In genomic region chr3:105958974-105959580, GRCm38 (mm10) we compare ENCODE assay signal across 1 mouse cellular context.
TF ChIP-seq lines count a peak whose summit lies in the region.

Gene Wdr77 (plus strand): TSS chr3:105959369.

TF ChIP-seq in CH12.LX, 34 proteins besides CTCF, POLR2A, EP300 and RAD21 (continued from another document):
- TF ChIP-seq IRF4 (IDR thresholded peaks at IDR 0.05; ENCODE audit: low read depth, low read length) (no peak; the same call in 1 of the 2 replicates), SMC3 (IDR thresholded peaks at IDR 0.05; ENCODE audit: low read depth, low read length) (no peak), USF2 (conservative IDR thresholded peaks at IDR 0.05; ENCODE audit: low read depth, low read length) (peak; percentile 43), ZMIZ1 (IDR thresholded peaks at IDR 0.05; ENCODE audit: low read depth, low read length) (peak; percentile 90), NRF1 (IDR thresholded peaks at IDR 0.05; ENCODE audit: low read depth, low read length) (peak; percentile 77), MYC (IDR thresholded peaks at IDR 0.05; ENCODE audit: low read depth, low read length) (peak; percentile 97)
TF ChIP-seq in CH12.LX: peak in this region for 15.
